ENCODE assay signal across 19 mouse cellular contexts in genomic region chr11:35947944-35948343, GRCm38 (mm10). TPM values are rescaled to one million over a fixed set of nuclear protein-coding genes. Genes with fewer than 3 reads are reported as not detected.
A peak's percentile ranks its signal among the peaks of the same experiment; 100 is the strongest.
DNase-seq lines count a peak whose midpoint lies in the region; ATAC-seq and TF ChIP-seq lines count a peak whose summit lies in the region.
"Had no signal": no experiment of that assay in that cellular context is flagged by ENCODE, and none has a peak within 500 bp of the region (broad histone marks: within the 10 kb centered on the region; RNA-seq: fewer than 3 reads in every experiment).

No protein-coding gene starts in this region.

- TF ChIP-seq POLR2A in lung, adult 2 months (IDR thresholded peaks at IDR 0.05; ENCODE audit: borderline replicate concordance, extremely low read depth, low read depth, low read length): no peak

- no peak overlapping the region for H3K4me2 ChIP-seq in forebrain, embryonic 12.5 days
- no peak overlapping the region for H3K4me2 ChIP-seq in forebrain, embryonic 14.5 days (ENCODE audit: low read length)
- H3K4me2 ChIP-seq in kidney, embryonic 15.5 days: no peak overlapping the region
- H3K4me2 ChIP-seq in kidney, embryonic 14.5 days (replicated peaks; ENCODE audit: low read depth, low read length): no peak overlapping the region
- H3K4me2 ChIP-seq in lung, postnatal 0 days (replicated peaks; ENCODE audit: low read depth, low read length): no peak overlapping the region
- H3K4me2 ChIP-seq: embryonic facial prominence, embryonic 15.5 days; liver, embryonic 11.5 days; midbrain, embryonic 13.5 days; neural tube, embryonic 13.5 days had no signal

- DNase-seq in forebrain, embryonic 14.5 days (ENCODE audit: low spot score): no peak
- no peak for DNase-seq in lung, postnatal 0 days (ENCODE audit: low spot score)
- no peak for DNase-seq in lung, adult 2 months
- peak; percentile 55 for DNase-seq in lung, postnatal 36 days
- DNase-seq: adrenal gland, postnatal 25 days; cerebellum, adult 11 months; cerebellum, postnatal 10 days; gastrocnemius, postnatal 14 days; heart, adult 2 months; right cerebral cortex, adult 18-20 months; thymus, postnatal 36 days had no signal

- H3K36me3 ChIP-seq in forebrain, embryonic 12.5 days (replicated peaks): no peaks in the 10 kb centered on the region
- H3K36me3 ChIP-seq in forebrain, embryonic 14.5 days (ENCODE audit: control insufficient read depth, insufficient read depth, low read length): no peaks in the 10 kb centered on the region
- no peaks in the 10 kb centered on the region for H3K36me3 ChIP-seq in kidney, embryonic 15.5 days
- H3K36me3 ChIP-seq in kidney, embryonic 14.5 days (ENCODE audit: control insufficient read depth, insufficient read depth, low read length): no peaks in the 10 kb centered on the region
- no peaks in the 10 kb centered on the region for H3K36me3 ChIP-seq in lung, postnatal 0 days (ENCODE audit: insufficient read depth, low read length)
- H3K36me3 ChIP-seq: embryonic facial prominence, embryonic 15.5 days; midbrain, embryonic 13.5 days; neural tube, embryonic 13.5 days had no signal

- no peaks in the 10 kb centered on the region for H3K9me3 ChIP-seq in forebrain, embryonic 12.5 days
- no peaks in the 10 kb centered on the region for H3K9me3 ChIP-seq in forebrain, embryonic 14.5 days (replicated peaks; ENCODE audit: control insufficient read depth, low read length)
- H3K9me3 ChIP-seq in kidney, embryonic 15.5 days (replicated peaks): no peaks in the 10 kb centered on the region
- H3K9me3 ChIP-seq in kidney, embryonic 14.5 days (ENCODE audit: control insufficient read depth, low read length): no peaks in the 10 kb centered on the region
- H3K9me3 ChIP-seq in lung, postnatal 0 days (ENCODE audit: low read length): no peaks in the 10 kb centered on the region
- H3K9me3 ChIP-seq: embryonic facial prominence, embryonic 15.5 days; midbrain, embryonic 13.5 days; neural tube, embryonic 13.5 days had no signal

- H3K4me3 ChIP-seq in forebrain, embryonic 12.5 days (replicated peaks): no peak overlapping the region
- no peak overlapping the region for H3K4me3 ChIP-seq in forebrain, embryonic 14.5 days (ENCODE audit: low read depth, low read length)
- H3K4me3 ChIP-seq in kidney, embryonic 15.5 days (replicated peaks): no peak overlapping the region
- no peak overlapping the region for H3K4me3 ChIP-seq in kidney, embryonic 14.5 days (ENCODE audit: low read length)
- no peak overlapping the region for H3K4me3 ChIP-seq in lung, postnatal 0 days (ENCODE audit: low read depth, low read length)
- no peak overlapping the region for H3K4me3 ChIP-seq in lung, adult 2 months (replicated peaks; ENCODE audit: extremely low read depth, low read depth, low read length)
- H3K4me3 ChIP-seq: embryonic facial prominence, embryonic 15.5 days; heart, adult 2 months; midbrain, embryonic 13.5 days; neural tube, embryonic 13.5 days had no signal

- peak overlapping the region; percentile 9; the same call in 1 of the 2 replicates for H3K27ac ChIP-seq in forebrain, embryonic 12.5 days
- no peak overlapping the region for H3K27ac ChIP-seq in forebrain, embryonic 14.5 days (ENCODE audit: low read depth, low read length)
- peak overlapping the region; percentile 66 for H3K27ac ChIP-seq in kidney, embryonic 15.5 days
- no peak overlapping the region for H3K27ac ChIP-seq in kidney, embryonic 14.5 days (ENCODE audit: low read depth, low read length)
- H3K27ac ChIP-seq in lung, postnatal 0 days (ENCODE audit: low read length): peak overlapping the region; percentile 55
- H3K27ac ChIP-seq: embryonic facial prominence, embryonic 15.5 days; heart, adult 2 months; macrophage; midbrain, embryonic 13.5 days; neural tube, embryonic 13.5 days had no signal

- WGBS in forebrain, embryonic 12.5 days: 84% methylated on average over 9 of the region's 9 CpGs
- 86% methylated on average over 9 of the region's 9 CpGs for WGBS in forebrain, embryonic 14.5 days
- WGBS in kidney, embryonic 15.5 days: 77% methylated on average over 9 of the region's 9 CpGs
- WGBS in kidney, embryonic 14.5 days: 84% methylated on average over 9 of the region's 9 CpGs
- WGBS in lung, postnatal 0 days: 53% methylated on average over 9 of the region's 9 CpGs
- 57% methylated on average over 9 of the region's 9 CpGs for WGBS in lung, adult 2 months

- TF ChIP-seq EP300 in lung, postnatal 0 days (IDR thresholded peaks at IDR 0.05): no peak

- peaks cover 20% of the 10 kb centered on the region for H3K4me1 ChIP-seq in forebrain, embryonic 12.5 days
- 0 out of 2 replicates have a peak, but pooled peaks cover 7% of the 10 kb centered on the region for H3K4me1 ChIP-seq in forebrain, embryonic 14.5 days (ENCODE audit: control insufficient read depth, insufficient read depth, low read length)
- H3K4me1 ChIP-seq in kidney, embryonic 15.5 days: peaks cover 52% of the 10 kb centered on the region
- H3K4me1 ChIP-seq in kidney, embryonic 14.5 days (ENCODE audit: control insufficient read depth, insufficient read depth, low read length): peaks cover 24% of the 10 kb centered on the region
- peaks cover 4% of the 10 kb centered on the region for H3K4me1 ChIP-seq in lung, postnatal 0 days (ENCODE audit: insufficient read depth, low read depth, low read length)
- peaks cover 4% of the 10 kb centered on the region for H3K4me1 ChIP-seq in lung, adult 2 months (ENCODE audit: control insufficient read depth, insufficient read depth, low read length)

- no peaks in the 10 kb centered on the region for H3K27me3 ChIP-seq in forebrain, embryonic 12.5 days
- H3K27me3 ChIP-seq in forebrain, embryonic 14.5 days (replicated peaks; ENCODE audit: control insufficient read depth, insufficient read depth, low read length): no peaks in the 10 kb centered on the region
- no peaks in the 10 kb centered on the region for H3K27me3 ChIP-seq in kidney, embryonic 15.5 days
- no peaks in the 10 kb centered on the region for H3K27me3 ChIP-seq in kidney, embryonic 14.5 days (ENCODE audit: control insufficient read depth, insufficient read depth, low read length)
- no peaks in the 10 kb centered on the region for H3K27me3 ChIP-seq in lung, postnatal 0 days (replicated peaks; ENCODE audit: insufficient read depth, low read length)
- H3K27me3 ChIP-seq: embryonic facial prominence, embryonic 15.5 days; midbrain, embryonic 13.5 days; neural tube, embryonic 13.5 days had no signal

- TF ChIP-seq CTCF in lung, postnatal 0 days (IDR thresholded peaks at IDR 0.05): no peak
- no peak for TF ChIP-seq CTCF in lung, adult 2 months (IDR thresholded peaks at IDR 0.05; ENCODE audit: insufficient read depth, low read length)

- H3K9ac ChIP-seq in forebrain, embryonic 12.5 days: no peak overlapping the region
- H3K9ac ChIP-seq in forebrain, embryonic 14.5 days (ENCODE audit: low read length): no peak overlapping the region
- no peak overlapping the region for H3K9ac ChIP-seq in kidney, embryonic 15.5 days
- no peak overlapping the region for H3K9ac ChIP-seq in kidney, embryonic 14.5 days (ENCODE audit: low read depth, low read length)
- no peak overlapping the region for H3K9ac ChIP-seq in lung, postnatal 0 days (replicated peaks; ENCODE audit: low read depth)
- H3K9ac ChIP-seq: embryonic facial prominence, embryonic 15.5 days; midbrain, embryonic 13.5 days; neural tube, embryonic 13.5 days had no signal

- no peak for ATAC-seq in forebrain, embryonic 12.5 days (ENCODE audit: low FRiP score)
- no peak; the same call in 1 of the 2 replicates for ATAC-seq in forebrain, embryonic 14.5 days
- ATAC-seq in kidney, embryonic 15.5 days (replicated peaks; ENCODE audit: low FRiP score): no peak
- no peak for ATAC-seq in kidney, embryonic 14.5 days (ENCODE audit: low FRiP score, low TSS enrichment)
- peak; percentile 8; the same call in 1 of the 2 replicates for ATAC-seq in lung, postnatal 0 days

RNA-seq across cellular contexts. Expression of gene Wwc1, which starts 32.4 kb away (rescaled TPM):
- 6.7 and 10.3 TPM in 2 replicates for polyA plus RNA-seq in forebrain, embryonic 12.5 days (2016; fragmentation: Nextera tagmentation; extraction: Ambion mirVana)
- polyA plus RNA-seq in forebrain, embryonic 14.5 days (2014; fragmentation: Nextera tagmentation; extraction: Ambion mirVana): 10.4 and 11.1 TPM in 2 replicates
- 6.9 and 7.1 TPM in 2 replicates for polyA plus RNA-seq in kidney, embryonic 15.5 days (2015; fragmentation: Nextera tagmentation; extraction: Ambion mirVana)
- polyA plus RNA-seq in kidney, embryonic 14.5 days (2014; fragmentation: Nextera tagmentation; extraction: Ambion mirVana): 5.0 and 9.5 TPM in 2 replicates
- polyA plus RNA-seq in lung, postnatal 0 days (2015; fragmentation: Nextera tagmentation; extraction: Ambion mirVana): 22.1 and 31.0 TPM in 2 replicates
- polyA plus RNA-seq in lung, adult 2 months (2012; rRNA removed): 97.0 and 99.9 TPM in 2 replicates

Comparison
In these comparisons a context has a peak if more than half of its experiments do, and no peak if none do; other contexts are left out.
1. H3K27ac ChIP-seq: peak in forebrain, embryonic 12.5 days (single experiment), kidney, embryonic 15.5 days (single experiment) and lung, postnatal 0 days (single experiment); none in forebrain, embryonic 14.5 days (single experiment) and kidney, embryonic 14.5 days (single experiment).